Mouse (Mus musculus): ENCODE measurements around the gene Nuak1.

The Nuak1 gene

DNA sequence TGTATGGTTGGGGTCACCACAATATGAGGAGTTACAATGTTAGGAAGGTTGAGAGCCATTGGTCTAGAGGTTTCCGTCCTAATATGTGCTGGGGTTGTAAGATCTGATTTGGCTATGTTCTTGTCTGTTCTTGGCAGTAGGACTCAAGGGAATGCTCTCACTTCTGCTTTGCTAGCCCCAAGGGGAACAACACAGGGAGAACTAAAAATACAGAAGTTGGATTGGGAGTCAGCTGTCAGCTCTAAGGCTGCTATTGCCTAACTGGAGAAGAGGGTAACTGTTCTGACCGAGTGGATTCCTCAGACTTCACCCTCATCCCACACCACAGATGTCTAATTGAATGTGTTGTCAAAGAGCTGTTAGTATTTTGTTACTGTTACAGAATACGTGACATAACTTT is 101.6 kb downstream of the Nuak1 start:
- peak; percentile 16 for DNase-seq (ENCODE audit: low read depth)

DNA sequence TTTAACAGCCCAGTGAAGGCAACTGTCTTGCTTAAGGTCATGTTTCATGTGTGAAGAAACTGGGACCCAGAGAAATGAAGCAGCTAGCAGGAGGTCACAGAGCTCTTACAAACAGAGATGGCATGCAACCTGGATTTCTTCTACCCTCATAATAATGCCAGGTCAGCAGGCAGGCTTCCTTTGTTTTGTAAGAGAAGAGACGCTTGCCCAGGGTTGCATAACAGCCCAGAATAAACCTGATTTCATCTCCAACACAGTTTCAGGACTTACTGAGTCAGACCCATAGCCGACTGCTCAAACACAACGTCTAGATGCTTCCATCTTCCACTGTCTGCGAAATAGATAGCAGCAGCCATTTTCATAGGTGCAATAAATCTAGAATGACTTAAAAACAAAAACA is 105.0 kb downstream of the Nuak1 start:
- DNase-seq (ENCODE audit: low read depth), result peak; percentile 38

DNA sequence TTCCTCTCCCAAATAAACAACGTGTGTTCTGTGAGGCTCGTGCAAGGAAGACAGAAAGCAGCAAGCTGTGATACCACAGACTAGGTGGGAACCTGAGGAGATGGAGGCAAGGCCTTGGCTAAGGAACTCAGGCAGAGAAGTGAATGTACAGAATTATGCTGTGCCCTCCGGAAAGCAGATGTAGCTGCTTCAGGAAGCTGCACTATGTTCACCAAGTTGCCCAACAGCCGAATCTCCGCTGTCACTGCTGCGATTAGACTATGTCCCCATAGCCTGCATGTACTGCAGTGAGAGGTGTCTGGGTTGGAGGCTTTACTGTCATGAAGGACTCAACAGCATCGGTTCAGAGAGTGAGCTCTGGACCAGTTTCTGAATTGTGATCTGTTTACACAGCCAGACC is 110.6 kb downstream of the Nuak1 start:
- DNase-seq (ENCODE audit: low read depth), result no peak

DNA sequence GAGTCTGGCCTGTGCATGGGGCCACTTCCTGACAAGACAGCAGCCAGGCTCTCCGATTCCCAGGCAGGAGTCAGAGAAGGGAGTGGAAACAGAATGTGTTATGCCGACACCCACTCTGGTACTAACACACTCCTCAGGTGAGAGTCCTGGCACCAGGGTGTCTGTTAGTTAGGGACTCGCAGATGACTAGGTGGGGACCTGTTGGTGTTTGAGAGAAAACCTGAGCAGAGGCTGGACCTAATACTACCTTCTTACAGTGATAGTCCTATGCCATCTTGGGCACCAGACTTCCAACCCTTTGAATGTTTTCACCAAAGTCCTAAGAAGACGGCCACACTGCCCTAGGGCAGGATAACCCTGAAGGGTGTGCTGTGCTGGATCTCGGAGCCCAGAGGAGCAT is 111.1 kb downstream of the Nuak1 start:
- DNase-seq (ENCODE audit: low read depth), result no peak

DNA sequence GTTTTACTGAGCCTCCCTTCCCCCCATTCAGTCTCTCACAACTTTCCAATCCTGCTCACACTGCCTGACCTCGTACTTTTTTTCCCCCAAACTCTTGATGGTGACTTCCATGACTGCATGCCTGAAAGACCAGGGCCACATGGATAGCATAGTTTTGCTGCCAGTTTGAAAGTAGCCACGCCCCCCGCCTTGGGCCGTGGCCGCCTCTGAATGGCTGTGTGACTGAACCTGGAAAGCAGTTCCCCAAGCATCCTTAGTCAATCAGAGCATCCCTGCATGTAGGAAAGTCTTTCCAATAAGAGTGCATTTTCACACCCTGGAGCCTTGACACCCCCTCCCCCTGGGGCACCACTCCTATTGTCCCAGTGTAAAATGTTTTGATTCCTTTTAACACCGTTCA is 116.4 kb downstream of the Nuak1 start:
- DNase-seq (ENCODE audit: low read depth), result no peak
